Mouse (Mus musculus): Measurements from ENCODE around the gene Otulin. TPM values are rescaled to one million over a fixed set of nuclear protein-coding genes. Genes with fewer than 3 reads are reported as not detected.

Gene Otulin
- polyA plus RNA-seq, 1 experiment from 2014 or later = 36.8 TPM

- Histone ChIP-seq H3K9ac (replicated peaks) (no peak overlapping the region), H3K27ac (no peak overlapping the region), H3K4me1 (replicated peaks) (no peaks in the 10 kb centered on the region), H3K36me3 (no peaks in the 10 kb centered on the region), H3K4me3 (replicated peaks) (no peak overlapping the region), H3K27me3 (no peaks in the 10 kb centered on the region), H3K9me3 (no peaks in the 10 kb centered on the region), H3K4me2 (no peak overlapping the region)
- no peak for ATAC-seq (ENCODE audit: insufficient number of reproducible peaks, insufficient read depth, low FRiP score, low TSS enrichment, low read depth)
- WGBS = 85% methylated on average over 7 of the region's 7 CpGs
Observed at GRCm38 (mm10) chr15:27497300-27497997, 133.0 kb downstream of the Otulin start.

GRCm38 (mm10) chr15:27496596-27497299 lies 133.7 kb downstream of the Otulin start:
- no peak overlapping the region for H3K4me3 ChIP-seq (replicated peaks)
- H3K36me3 ChIP-seq = no peaks in the 10 kb centered on the region
- no peaks in the 10 kb centered on the region for H3K4me1 ChIP-seq (replicated peaks)
- no peak overlapping the region for H3K4me2 ChIP-seq
- no peaks in the 10 kb centered on the region for H3K27me3 ChIP-seq
- H3K9me3 ChIP-seq = no peaks in the 10 kb centered on the region
- H3K9ac ChIP-seq (replicated peaks) = no peak overlapping the region
- no peak for ATAC-seq (ENCODE audit: insufficient number of reproducible peaks, insufficient read depth, low FRiP score, low TSS enrichment, low read depth)
- 87% methylated on average over 11 of the region's 11 CpGs for WGBS
- H3K27ac ChIP-seq = no peak overlapping the region

- no peak overlapping the region for H3K9ac ChIP-seq (replicated peaks)
- H3K4me3 ChIP-seq (replicated peaks) = no peak overlapping the region
- H3K4me2 ChIP-seq = no peak overlapping the region
- no peak overlapping the region for H3K27ac ChIP-seq
- no peaks in the 10 kb centered on the region for H3K4me1 ChIP-seq (replicated peaks)
- ATAC-seq (ENCODE audit: insufficient number of reproducible peaks, insufficient read depth, low FRiP score, low TSS enrichment, low read depth) = no peak
- no peaks in the 10 kb centered on the region for H3K9me3 ChIP-seq
- 52% methylated on average over 5 of the region's 5 CpGs for WGBS
- H3K36me3 ChIP-seq = no peaks in the 10 kb centered on the region
- no peaks in the 10 kb centered on the region for H3K27me3 ChIP-seq
Observed at GRCm38 (mm10) chr15:27495981-27496401, 134.5 kb downstream of the Otulin start.

- 63% methylated on average over 10 of the region's 10 CpGs for WGBS
- no peaks in the 10 kb centered on the region for H3K36me3 ChIP-seq
- no peak overlapping the region for H3K9ac ChIP-seq (replicated peaks)
- H3K4me2 ChIP-seq = no peak overlapping the region
- ATAC-seq (ENCODE audit: insufficient number of reproducible peaks, insufficient read depth, low FRiP score, low TSS enrichment, low read depth) = no peak
- no peak overlapping the region for H3K4me3 ChIP-seq (replicated peaks)
- H3K4me1 ChIP-seq (replicated peaks) = no peaks in the 10 kb centered on the region
- no peaks in the 10 kb centered on the region for H3K9me3 ChIP-seq
- H3K27me3 ChIP-seq = no peaks in the 10 kb centered on the region
- no peak overlapping the region for H3K27ac ChIP-seq
Observed at GRCm38 (mm10) chr15:27493516-27493915, 137.0 kb downstream of the Otulin start.

GRCm38 (mm10) chr15:27492734-27493133 lies 137.8 kb downstream of the Otulin start:
- ATAC-seq (ENCODE audit: insufficient number of reproducible peaks, insufficient read depth, low FRiP score, low TSS enrichment, low read depth) = no peak
- no peak overlapping the region for H3K4me3 ChIP-seq (replicated peaks)
- no peak overlapping the region for H3K9ac ChIP-seq (replicated peaks)
- H3K27me3 ChIP-seq = peaks cover 4% of the 10 kb centered on the region; the same call in 1 of the 2 replicates
- H3K4me2 ChIP-seq = no peak overlapping the region
- H3K4me1 ChIP-seq (replicated peaks) = peaks cover 6% of the 10 kb centered on the region; the same call in 1 of the 2 replicates
- H3K27ac ChIP-seq = no peak overlapping the region
- WGBS = 69% methylated on average over 1 of the region's 1 CpGs
- no peaks in the 10 kb centered on the region for H3K9me3 ChIP-seq
- no peaks in the 10 kb centered on the region for H3K36me3 ChIP-seq

Small RNAs within 50 kb of the gene (microRNA-seq; reads per million reads assigned to microRNA genes)
- not detected for gene Mir7117

Other genes starting within 250 kb of the Otulin start
- 5.4 and 6.6 TPM in 2 replicates for gene Ank, start 164.0 kb downstream of the Otulin start, polyA plus RNA-seq (2016; fragmentation: Nextera tagmentation; extraction: Ambion mirVana)
- gene Otulinl, start 50.9 kb upstream of the Otulin start, polyA plus RNA-seq (2016; fragmentation: Nextera tagmentation; extraction: Ambion mirVana) = 12.5 and 16.0 TPM in 2 replicates

All from limb, embryonic 12.5 days (tissue).